Mouse (Mus musculus): ENCODE measurements around the gene Dot1l. TPM values are rescaled to one million over a fixed set of nuclear protein-coding genes. Genes with fewer than 3 reads are reported as not detected.

The Dot1l gene
- polyA plus RNA-seq, 1 experiment from 2014 or later = 23.0 TPM

- H3K27ac ChIP-seq (replicated peaks; ENCODE audit: low read depth, low read length) = peak overlapping the region; percentile 70; the same call in 1 of the 2 replicates
- peak overlapping the region; percentile 96 for H3K4me2 ChIP-seq (ENCODE audit: low read depth, severe bottlenecking)
- peak overlapping the region; percentile 97 for H3K4me3 ChIP-seq (ENCODE audit: low read depth, low read length)
- peaks cover 28% of the 10 kb centered on the region for H3K4me1 ChIP-seq (ENCODE audit: control insufficient read depth, insufficient read depth, low read length)
- H3K27me3 ChIP-seq (ENCODE audit: control insufficient read depth, insufficient read depth, low read length) = no peaks in the 10 kb centered on the region
- DNase-seq (ENCODE audit: low spot score) (no peak), ATAC-seq (ENCODE audit: insufficient number of reproducible peaks, low FRiP score, low TSS enrichment, low read depth) (no peak)
- peak overlapping the region; percentile 98 for H3K9ac ChIP-seq (ENCODE audit: low read length)
- H3K9me3 ChIP-seq (ENCODE audit: control insufficient read depth, low read length) = no peaks in the 10 kb centered on the region
- H3K36me3 ChIP-seq (ENCODE audit: control insufficient read depth, insufficient read depth, low read length) = no peaks in the 10 kb centered on the region
- 1% methylated on average over 49 of the region's 75 CpGs for WGBS
Observed at GRCm38 (mm10) chr10:80755291-80756015, 447 bp downstream of the Dot1l start.

GRCm38 (mm10) chr10:80756099-80756498, 1.1 kb downstream of the Dot1l start:
- Histone ChIP-seq H3K27ac (replicated peaks; ENCODE audit: low read depth, low read length) (no peak overlapping the region), H3K36me3 (ENCODE audit: control insufficient read depth, insufficient read depth, low read length) (no peaks in the 10 kb centered on the region), H3K9me3 (ENCODE audit: control insufficient read depth, low read length) (no peaks in the 10 kb centered on the region), H3K4me2 (ENCODE audit: low read depth, severe bottlenecking) (peak overlapping the region; percentile 96), H3K4me3 (ENCODE audit: low read depth, low read length) (peak overlapping the region; percentile 97), H3K9ac (ENCODE audit: low read length) (peak overlapping the region; percentile 98), H3K4me1 (ENCODE audit: control insufficient read depth, insufficient read depth, low read length) (peaks cover 31% of the 10 kb centered on the region), H3K27me3 (ENCODE audit: control insufficient read depth, insufficient read depth, low read length) (no peaks in the 10 kb centered on the region)
- WGBS = 40% methylated on average over 3 of the region's 3 CpGs
- ATAC-seq (ENCODE audit: insufficient number of reproducible peaks, low FRiP score, low TSS enrichment, low read depth) = no peak
- DNase-seq (ENCODE audit: low spot score) = no peak

- DNase-seq (ENCODE audit: low spot score) (no peak), ATAC-seq (ENCODE audit: insufficient number of reproducible peaks, low FRiP score, low TSS enrichment, low read depth) (no peak)
- peak overlapping the region; percentile 97 for H3K4me3 ChIP-seq (ENCODE audit: low read depth, low read length)
- peak overlapping the region; percentile 98; the same call in 1 of the 2 replicates for H3K9ac ChIP-seq (ENCODE audit: low read length)
- WGBS = 74% methylated on average over 2 of the region's 2 CpGs
- no peak overlapping the region for H3K27ac ChIP-seq (replicated peaks; ENCODE audit: low read depth, low read length)
- H3K9me3 ChIP-seq (ENCODE audit: control insufficient read depth, low read length) = no peaks in the 10 kb centered on the region
- H3K4me2 ChIP-seq (ENCODE audit: low read depth, severe bottlenecking) = peak overlapping the region; percentile 96
- H3K4me1 ChIP-seq (ENCODE audit: control insufficient read depth, insufficient read depth, low read length) = peaks cover 31% of the 10 kb centered on the region
- H3K27me3 ChIP-seq (ENCODE audit: control insufficient read depth, insufficient read depth, low read length) = no peaks in the 10 kb centered on the region
- no peaks in the 10 kb centered on the region for H3K36me3 ChIP-seq (ENCODE audit: control insufficient read depth, insufficient read depth, low read length)
Observed at GRCm38 (mm10) chr10:80756509-80756908, 1.5 kb downstream of the Dot1l start.

- Histone ChIP-seq H3K9me3 (ENCODE audit: control insufficient read depth, low read length) (no peaks in the 10 kb centered on the region), H3K4me3 (ENCODE audit: low read depth, low read length) (no peak overlapping the region), H3K27ac (replicated peaks; ENCODE audit: low read depth, low read length) (no peak overlapping the region), H3K4me2 (ENCODE audit: low read depth, severe bottlenecking) (peak overlapping the region; percentile 96), H3K36me3 (ENCODE audit: control insufficient read depth, insufficient read depth, low read length) (no peaks in the 10 kb centered on the region), H3K9ac (ENCODE audit: low read length) (peak overlapping the region; percentile 17; the same call in 1 of the 2 replicates), H3K27me3 (ENCODE audit: control insufficient read depth, insufficient read depth, low read length) (no peaks in the 10 kb centered on the region), H3K4me1 (ENCODE audit: control insufficient read depth, insufficient read depth, low read length) (peaks cover 28% of the 10 kb centered on the region)
- WGBS = 81% methylated on average over 4 of the region's 4 CpGs
- ATAC-seq (ENCODE audit: insufficient number of reproducible peaks, low FRiP score, low TSS enrichment, low read depth) (no peak), DNase-seq (ENCODE audit: low spot score) (no peak)
Observed at GRCm38 (mm10) chr10:80756967-80757366, 2.0 kb downstream of the Dot1l start.

- DNase-seq (ENCODE audit: low spot score) = peak; percentile 76
- no peak overlapping the region for H3K4me3 ChIP-seq (ENCODE audit: low read depth, low read length)
- 33% methylated on average over 5 of the region's 5 CpGs for WGBS
- H3K9ac ChIP-seq (ENCODE audit: low read length) = no peak overlapping the region
- no peak for ATAC-seq (ENCODE audit: insufficient number of reproducible peaks, low FRiP score, low TSS enrichment, low read depth)
- H3K9me3 ChIP-seq (ENCODE audit: control insufficient read depth, low read length) = no peaks in the 10 kb centered on the region
- no peak overlapping the region for H3K27ac ChIP-seq (replicated peaks; ENCODE audit: low read depth, low read length)
- no peaks in the 10 kb centered on the region for H3K27me3 ChIP-seq (ENCODE audit: control insufficient read depth, insufficient read depth, low read length)
- no peak overlapping the region for H3K4me2 ChIP-seq (ENCODE audit: low read depth, severe bottlenecking)
- no peaks in the 10 kb centered on the region for H3K36me3 ChIP-seq (ENCODE audit: control insufficient read depth, insufficient read depth, low read length)
- H3K4me1 ChIP-seq (ENCODE audit: control insufficient read depth, insufficient read depth, low read length) = peaks cover 22% of the 10 kb centered on the region
Observed at GRCm38 (mm10) chr10:80757717-80758116, 2.7 kb downstream of the Dot1l start.

GRCm38 (mm10) chr10:80758651-80759050, 3.6 kb downstream of the Dot1l start:
- 84% methylated on average over 7 of the region's 7 CpGs for WGBS
- no peak overlapping the region for H3K4me3 ChIP-seq (ENCODE audit: low read depth, low read length)
- no peak overlapping the region for H3K4me2 ChIP-seq (ENCODE audit: low read depth, severe bottlenecking)
- DNase-seq (ENCODE audit: low spot score) = no peak
- H3K27me3 ChIP-seq (ENCODE audit: control insufficient read depth, insufficient read depth, low read length) = no peaks in the 10 kb centered on the region
- H3K9me3 ChIP-seq (ENCODE audit: control insufficient read depth, low read length) = no peaks in the 10 kb centered on the region
- H3K9ac ChIP-seq (ENCODE audit: low read length) = no peak overlapping the region
- no peak for ATAC-seq (ENCODE audit: insufficient number of reproducible peaks, low FRiP score, low TSS enrichment, low read depth)
- peaks cover 22% of the 10 kb centered on the region for H3K4me1 ChIP-seq (ENCODE audit: control insufficient read depth, insufficient read depth, low read length)
- H3K27ac ChIP-seq (replicated peaks; ENCODE audit: low read depth, low read length) = no peak overlapping the region
- H3K36me3 ChIP-seq (ENCODE audit: control insufficient read depth, insufficient read depth, low read length) = no peaks in the 10 kb centered on the region

- Histone ChIP-seq H3K36me3 (ENCODE audit: control insufficient read depth, insufficient read depth, low read length) (no peaks in the 10 kb centered on the region), H3K4me2 (ENCODE audit: low read depth, severe bottlenecking) (no peak overlapping the region), H3K27ac (replicated peaks; ENCODE audit: low read depth, low read length) (no peak overlapping the region), H3K9me3 (ENCODE audit: control insufficient read depth, low read length) (no peaks in the 10 kb centered on the region), H3K4me1 (ENCODE audit: control insufficient read depth, insufficient read depth, low read length) (peaks cover 21% of the 10 kb centered on the region), H3K27me3 (ENCODE audit: control insufficient read depth, insufficient read depth, low read length) (no peaks in the 10 kb centered on the region), H3K4me3 (ENCODE audit: low read depth, low read length) (no peak overlapping the region), H3K9ac (ENCODE audit: low read length) (no peak overlapping the region)
- DNase-seq (ENCODE audit: low spot score) = no peak
- WGBS = 81% methylated on average over 4 of the region's 4 CpGs
- no peak for ATAC-seq (ENCODE audit: insufficient number of reproducible peaks, low FRiP score, low TSS enrichment, low read depth)
Observed at GRCm38 (mm10) chr10:80760596-80761524, 5.9 kb downstream of the Dot1l start.

GRCm38 (mm10) chr10:80761821-80762220, 6.8 kb downstream of the Dot1l start:
- H3K9me3 ChIP-seq (ENCODE audit: control insufficient read depth, low read length) = no peaks in the 10 kb centered on the region
- no peak overlapping the region for H3K4me2 ChIP-seq (ENCODE audit: low read depth, severe bottlenecking)
- H3K27me3 ChIP-seq (ENCODE audit: control insufficient read depth, insufficient read depth, low read length) = no peaks in the 10 kb centered on the region
- no peak overlapping the region for H3K9ac ChIP-seq (ENCODE audit: low read length)
- WGBS = 80% methylated on average over 3 of the region's 3 CpGs
- H3K36me3 ChIP-seq (ENCODE audit: control insufficient read depth, insufficient read depth, low read length) = peaks cover 8% of the 10 kb centered on the region
- H3K27ac ChIP-seq (replicated peaks; ENCODE audit: low read depth, low read length) = no peak overlapping the region
- ATAC-seq (ENCODE audit: insufficient number of reproducible peaks, low FRiP score, low TSS enrichment, low read depth) (no peak), DNase-seq (ENCODE audit: low spot score) (no peak)
- H3K4me1 ChIP-seq (ENCODE audit: control insufficient read depth, insufficient read depth, low read length) = peaks cover 12% of the 10 kb centered on the region
- no peak overlapping the region for H3K4me3 ChIP-seq (ENCODE audit: low read depth, low read length)
